ENCODE assay signal across 8 mouse cellular contexts in genomic region chr7:136046645-136047363, GRCm38 (mm10).
DNase-seq lines count a peak whose midpoint lies in the region; ATAC-seq and TF ChIP-seq lines count a peak whose summit lies in the region.

No protein-coding gene starts in this region.

- H3K36me3 ChIP-seq in embryonic facial prominence, embryonic 15.5 days: no peaks in the 10 kb centered on the region
- no peaks in the 10 kb centered on the region for H3K36me3 ChIP-seq in heart, embryonic 14.5 days (ENCODE audit: control insufficient read depth, insufficient read depth, low read length)
- no peaks in the 10 kb centered on the region for H3K36me3 ChIP-seq in lung, postnatal 0 days (ENCODE audit: insufficient read depth, low read length)

- no peak for TF ChIP-seq EP300 in lung, postnatal 0 days (IDR thresholded peaks at IDR 0.05)

- no peak for TF ChIP-seq CTCF in lung, postnatal 0 days (IDR thresholded peaks at IDR 0.05)

- H3K4me1 ChIP-seq in embryonic facial prominence, embryonic 15.5 days: peaks cover 31% of the 10 kb centered on the region
- peaks cover 32 to 52% of the 10 kb centered on the region in 2 experiments for H3K4me1 ChIP-seq in heart, embryonic 14.5 days (ENCODE audit: control insufficient read depth in 2 of 2, insufficient read depth in 2 of 2, low read length in 2 of 2)
- H3K4me1 ChIP-seq in lung, postnatal 0 days (ENCODE audit: insufficient read depth, low read depth, low read length): peaks cover 5% of the 10 kb centered on the region; the same call in 1 of the 2 replicates

- ATAC-seq in embryonic facial prominence, embryonic 15.5 days (ENCODE audit: insufficient number of reproducible peaks, low FRiP score, low TSS enrichment, low read depth): peak; percentile 76
- ATAC-seq in heart, embryonic 14.5 days (ENCODE audit: insufficient number of reproducible peaks, insufficient read depth, low FRiP score, low read depth): peak; percentile 86
- ATAC-seq in lung, postnatal 0 days: peak; percentile 63

- 15% methylated on average over 14 of the region's 14 CpGs for WGBS in embryonic facial prominence, embryonic 15.5 days
- 11% methylated on average over 14 of the region's 14 CpGs for WGBS in heart, embryonic 14.5 days
- 8% methylated on average over 14 of the region's 14 CpGs for WGBS in lung, postnatal 0 days

- H3K9me3 ChIP-seq in embryonic facial prominence, embryonic 15.5 days (replicated peaks): no peaks in the 10 kb centered on the region
- H3K9me3 ChIP-seq in heart, embryonic 14.5 days (ENCODE audit: control insufficient read depth, low read length): no peaks in the 10 kb centered on the region
- no peaks in the 10 kb centered on the region for H3K9me3 ChIP-seq in lung, postnatal 0 days (ENCODE audit: low read length)

- H3K9ac ChIP-seq in embryonic facial prominence, embryonic 15.5 days: no peak overlapping the region
- H3K9ac ChIP-seq in heart, embryonic 14.5 days (ENCODE audit: low read length): peak overlapping the region; percentile 52
- H3K9ac ChIP-seq in lung, postnatal 0 days (replicated peaks; ENCODE audit: low read depth): no peak overlapping the region

- H3K27ac ChIP-seq in embryonic facial prominence, embryonic 15.5 days (replicated peaks): peak overlapping the region; percentile 79
- peak overlapping the region; percentile 70 to 90 for H3K27ac ChIP-seq in heart, embryonic 14.5 days (replicated peaks in 1 of 2; ENCODE audit: control insufficient read depth in 1 of 2, insufficient read depth in 1 of 2, low read depth in 2 of 2, low read length in 2 of 2)
- no peak overlapping the region for H3K27ac ChIP-seq in lung, postnatal 0 days (ENCODE audit: low read length)

- DNase-seq in layer of hippocampus, adult 11-12 months (ENCODE audit: low spot score): peak; percentile 72
- no peak for DNase-seq in layer of hippocampus, adult 9-10 months (ENCODE audit: low spot score)
- DNase-seq in kidney, postnatal 14 days: peak; percentile 91
- peak; percentile 57 for DNase-seq in lung, postnatal 0 days (ENCODE audit: low spot score)
- peak; percentile 98 for DNase-seq in retina, postnatal 1 day
- DNase-seq in c-Kit-positive CD71-positive TER-119-positive erythroid progenitor cells, embryonic 14.5 days (ENCODE audit: low spot score): no peak

- H3K4me2 ChIP-seq in embryonic facial prominence, embryonic 15.5 days (replicated peaks): 0 out of 2 replicates have a peak overlapping the region, but pooled peaks have one; percentile 15
- H3K4me2 ChIP-seq in heart, embryonic 14.5 days (ENCODE audit: low read length): peak overlapping the region; percentile 39
- H3K4me2 ChIP-seq in lung, postnatal 0 days (replicated peaks; ENCODE audit: low read depth, low read length): no peak overlapping the region

- peaks cover 11% of the 10 kb centered on the region; the same call in 1 of the 2 replicates for H3K27me3 ChIP-seq in embryonic facial prominence, embryonic 15.5 days
- H3K27me3 ChIP-seq in heart, embryonic 14.5 days (ENCODE audit: control insufficient read depth, insufficient read depth, low read length): no peaks in the 10 kb centered on the region
- H3K27me3 ChIP-seq in lung, postnatal 0 days (replicated peaks; ENCODE audit: insufficient read depth, low read length): no peaks in the 10 kb centered on the region

- no peak overlapping the region for H3K4me3 ChIP-seq in embryonic facial prominence, embryonic 15.5 days (replicated peaks)
- H3K4me3 ChIP-seq in heart, embryonic 14.5 days (ENCODE audit: control insufficient read depth in 1 of 2, insufficient read depth in 1 of 2, low read depth in 1 of 2, low read length in 2 of 2): no peak overlapping the region
- no peak overlapping the region for H3K4me3 ChIP-seq in lung, postnatal 0 days (ENCODE audit: low read depth, low read length)

Comparison
In these comparisons a context has a peak if more than half of its experiments do, and no peak if none do; other contexts are left out.
1. DNase-seq: peak in layer of hippocampus, adult 11-12 months (single experiment), kidney, postnatal 14 days (single experiment), lung, postnatal 0 days (single experiment) and retina, postnatal 1 day (single experiment); none in layer of hippocampus, adult 9-10 months (single experiment) and c-Kit-positive CD71-positive TER-119-positive erythroid progenitor cells, embryonic 14.5 days (single experiment).
2. Peak in every context shown above with its lines, with median percentiles within 50 percentile points of each other: ATAC-seq.